Mouse (Mus musculus): ENCODE measurements around the gene Gm10642. TPM values are rescaled to one million over a fixed set of nuclear protein-coding genes. Genes with fewer than 3 reads are reported as not detected.

The Gm10642 gene
- polyA plus RNA-seq, 1 experiment from 2014 or later, result 0.32 TPM

DNA sequence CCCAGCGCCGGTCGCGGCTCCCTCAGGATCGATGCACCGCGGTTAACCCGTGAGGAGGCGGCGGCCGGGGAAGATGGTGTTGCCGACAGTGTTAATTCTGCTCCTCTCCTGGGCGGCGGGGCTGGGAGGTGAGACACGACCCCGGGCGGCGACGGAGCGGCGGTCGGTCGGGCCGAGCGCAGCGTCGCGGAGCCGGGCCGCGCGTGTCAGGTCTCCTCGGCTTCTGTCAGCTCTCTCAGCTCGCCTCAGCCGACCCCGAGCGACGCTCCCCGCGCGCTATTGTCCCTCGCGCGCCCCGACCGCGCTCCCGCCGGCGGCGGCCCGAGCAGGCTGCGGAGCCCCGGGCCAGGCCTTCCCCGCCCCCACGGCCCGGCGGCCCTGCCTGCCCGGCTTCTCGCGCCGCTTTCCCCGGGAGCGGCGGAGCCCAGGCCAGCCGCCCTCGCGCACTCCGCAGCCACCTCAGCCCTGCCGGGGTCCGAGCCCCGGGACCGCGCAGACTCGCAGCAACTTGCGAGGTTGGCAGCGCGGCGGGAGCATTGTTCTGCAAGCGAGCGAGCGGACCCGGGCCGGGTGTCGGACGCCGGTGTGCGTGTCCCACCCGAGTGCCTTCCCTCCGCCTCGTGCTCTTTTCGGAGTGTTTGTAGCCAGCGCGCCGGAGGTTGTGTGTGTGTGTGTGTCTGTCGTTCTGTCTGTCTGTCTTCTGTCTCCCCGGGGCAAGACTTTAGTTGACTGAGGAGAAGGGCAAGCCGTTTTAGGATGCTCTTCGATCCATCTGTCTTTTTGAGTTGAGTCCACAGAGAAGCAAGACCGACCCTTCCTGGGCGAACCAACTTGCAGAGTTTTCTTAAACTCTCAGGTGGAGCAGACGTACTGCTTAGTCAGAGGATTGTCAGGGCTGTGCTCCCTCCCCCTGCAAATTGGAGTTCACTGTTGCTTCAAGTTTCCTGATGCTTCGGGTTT, 23.4 kb downstream of the Gm10642 start:
- Histone ChIP-seq H3K36me3 (ENCODE audit: control insufficient read depth, insufficient read depth) (no peaks in the 10 kb centered on the region), H3K27me3 (ENCODE audit: control insufficient read depth, insufficient read depth, low read length) (no peaks in the 10 kb centered on the region), H3K4me3 (ENCODE audit: low read length) (peak overlapping the region; percentile 86), H3K4me2 (ENCODE audit: low read depth, low read length) (peak overlapping the region; percentile 78), H3K9ac (ENCODE audit: low read length) (peak overlapping the region; percentile 94), H3K27ac (ENCODE audit: low read length) (peak overlapping the region; percentile 96), H3K4me1 (ENCODE audit: control insufficient read depth, insufficient read depth, low read length) (peaks cover 15% of the 10 kb centered on the region), H3K9me3 (replicated peaks; ENCODE audit: control insufficient read depth, low read length) (no peaks in the 10 kb centered on the region)
- peak; percentile 57 for ATAC-seq (replicated peaks; ENCODE audit: extremely low read depth, insufficient read depth, low FRiP score)
- WGBS, result under 1% methylated on average over 96 of the region's 103 CpGs

DNA sequence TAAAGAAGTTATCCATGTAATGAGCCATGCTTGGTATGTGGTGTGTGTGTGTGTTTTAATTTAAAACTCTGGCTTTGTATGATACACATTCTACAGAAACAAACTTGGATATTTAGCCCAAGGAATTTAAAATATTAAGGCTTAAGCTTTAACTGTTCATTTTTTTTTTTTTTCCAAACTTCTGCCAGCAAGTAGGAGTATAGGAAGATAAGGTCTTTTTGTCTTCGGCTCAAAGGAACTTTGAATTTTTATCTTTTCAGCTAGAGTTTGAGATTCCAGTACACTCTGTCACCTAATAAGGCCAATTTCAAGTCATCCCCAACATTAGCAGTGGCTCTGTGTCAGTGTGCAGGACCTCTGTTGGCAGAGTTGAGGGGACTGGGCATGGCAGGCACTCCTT, 26.2 kb downstream of the Gm10642 start:
- Histone ChIP-seq H3K9me3 (replicated peaks; ENCODE audit: control insufficient read depth, low read length) (no peaks in the 10 kb centered on the region), H3K36me3 (ENCODE audit: control insufficient read depth, insufficient read depth) (no peaks in the 10 kb centered on the region), H3K9ac (ENCODE audit: low read length) (no peak overlapping the region), H3K27ac (ENCODE audit: low read length) (no peak overlapping the region), H3K4me3 (ENCODE audit: low read length) (no peak overlapping the region), H3K4me2 (ENCODE audit: low read depth, low read length) (no peak overlapping the region), H3K4me1 (ENCODE audit: control insufficient read depth, insufficient read depth, low read length) (peaks cover 23% of the 10 kb centered on the region), H3K27me3 (ENCODE audit: control insufficient read depth, insufficient read depth, low read length) (no peaks in the 10 kb centered on the region)
- 35% methylated on average over 1 of the region's 1 CpGs for WGBS
- ATAC-seq (replicated peaks; ENCODE audit: extremely low read depth, insufficient read depth, low FRiP score), result no peak

DNA sequence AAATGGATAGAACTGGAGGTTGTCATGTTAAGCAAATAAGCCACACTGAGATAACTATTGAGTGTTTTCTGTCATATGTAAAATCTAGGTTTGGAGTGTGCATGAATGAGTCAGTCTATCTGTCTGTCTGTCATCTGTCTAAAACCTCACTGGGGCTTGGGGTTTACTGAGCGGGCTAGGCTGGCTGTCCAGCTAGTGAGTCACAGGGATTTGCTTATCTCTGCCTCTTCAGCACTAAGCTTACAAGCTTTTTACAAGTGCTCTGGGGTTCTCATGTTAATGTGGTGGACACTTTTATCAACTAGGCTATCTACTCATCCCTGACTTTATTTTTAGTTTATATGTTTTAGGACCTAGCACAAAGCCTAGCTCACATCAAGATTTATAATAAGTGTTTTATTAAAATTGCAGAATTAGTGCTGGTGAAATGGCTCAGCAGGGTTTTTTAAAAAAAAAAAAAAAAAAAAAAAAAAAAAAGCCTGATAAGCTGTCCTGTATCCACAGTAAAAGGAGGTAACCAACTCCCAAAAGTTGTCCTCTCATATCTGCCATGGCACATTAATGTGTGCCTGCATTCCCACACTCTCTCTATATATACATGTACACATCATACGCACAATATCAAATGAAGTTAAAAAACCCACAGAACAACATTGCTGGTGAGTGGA, 32.4 kb downstream of the Gm10642 start:
- Histone ChIP-seq H3K27me3 (ENCODE audit: control insufficient read depth, insufficient read depth, low read length) (no peaks in the 10 kb centered on the region), H3K4me3 (ENCODE audit: low read length) (no peak overlapping the region), H3K36me3 (ENCODE audit: control insufficient read depth, insufficient read depth) (no peaks in the 10 kb centered on the region), H3K9me3 (replicated peaks; ENCODE audit: control insufficient read depth, low read length) (no peaks in the 10 kb centered on the region), H3K4me1 (ENCODE audit: control insufficient read depth, insufficient read depth, low read length) (peaks cover 22% of the 10 kb centered on the region), H3K4me2 (ENCODE audit: low read depth, low read length) (no peak overlapping the region), H3K27ac (ENCODE audit: low read length) (no peak overlapping the region), H3K9ac (ENCODE audit: low read length) (no peak overlapping the region)
- no peak for ATAC-seq (replicated peaks; ENCODE audit: extremely low read depth, insufficient read depth, low FRiP score)
- 59% methylated on average over 2 of the region's 2 CpGs for WGBS

DNA sequence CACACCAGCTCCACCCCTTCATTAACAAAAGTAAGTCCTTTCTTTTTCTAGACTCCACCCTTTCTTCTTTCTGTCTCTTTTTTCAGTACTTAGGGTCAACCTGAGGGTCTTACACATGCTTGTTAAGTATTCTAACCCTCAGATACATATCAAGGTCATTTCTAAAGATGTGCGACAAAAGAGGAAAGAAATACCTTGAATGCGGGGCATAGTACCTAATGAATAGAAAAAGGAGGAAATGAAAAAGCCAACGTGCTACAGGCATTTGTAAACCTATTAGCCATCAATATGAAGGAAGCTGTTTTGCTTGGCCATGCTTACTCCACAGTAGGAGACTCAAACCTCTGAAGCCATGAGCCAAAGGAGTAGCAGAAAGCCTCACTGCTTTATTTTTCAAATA, 33.9 kb downstream of the Gm10642 start:
- Histone ChIP-seq H3K27ac (ENCODE audit: low read length) (no peak overlapping the region), H3K4me1 (ENCODE audit: control insufficient read depth, insufficient read depth, low read length) (peaks cover 20% of the 10 kb centered on the region), H3K9me3 (replicated peaks; ENCODE audit: control insufficient read depth, low read length) (no peaks in the 10 kb centered on the region), H3K4me2 (ENCODE audit: low read depth, low read length) (no peak overlapping the region), H3K36me3 (ENCODE audit: control insufficient read depth, insufficient read depth) (no peaks in the 10 kb centered on the region), H3K4me3 (ENCODE audit: low read length) (no peak overlapping the region), H3K9ac (ENCODE audit: low read length) (no peak overlapping the region), H3K27me3 (ENCODE audit: control insufficient read depth, insufficient read depth, low read length) (no peaks in the 10 kb centered on the region)
- WGBS, result 80% methylated on average over 3 of the region's 3 CpGs
- no peak for ATAC-seq (replicated peaks; ENCODE audit: extremely low read depth, insufficient read depth, low FRiP score)

DNA sequence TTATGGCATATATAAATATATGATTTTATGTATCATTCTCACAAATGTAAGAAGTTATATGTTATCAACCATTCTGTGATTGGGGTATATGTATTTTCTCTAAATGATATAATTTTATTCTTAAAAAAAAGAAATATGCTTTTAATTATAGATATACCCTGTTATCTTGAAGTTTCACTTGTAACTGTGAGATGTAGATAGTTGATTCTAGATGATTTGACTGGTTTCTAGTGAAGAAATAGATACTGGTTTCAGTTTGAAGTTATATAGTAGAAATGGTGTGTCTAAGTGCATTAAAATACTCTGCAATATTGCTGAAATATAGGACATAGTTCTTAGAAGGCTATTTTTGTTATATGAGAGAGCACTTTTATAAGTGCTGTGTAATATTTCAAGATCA, 34.5 kb downstream of the Gm10642 start:
- no peak for ATAC-seq (replicated peaks; ENCODE audit: extremely low read depth, insufficient read depth, low FRiP score)
- Histone ChIP-seq H3K9ac (ENCODE audit: low read length) (no peak overlapping the region), H3K4me1 (ENCODE audit: control insufficient read depth, insufficient read depth, low read length) (peaks cover 14% of the 10 kb centered on the region), H3K4me3 (ENCODE audit: low read length) (no peak overlapping the region), H3K27me3 (ENCODE audit: control insufficient read depth, insufficient read depth, low read length) (no peaks in the 10 kb centered on the region), H3K27ac (ENCODE audit: low read length) (no peak overlapping the region), H3K4me2 (ENCODE audit: low read depth, low read length) (no peak overlapping the region), H3K9me3 (replicated peaks; ENCODE audit: control insufficient read depth, low read length) (no peaks in the 10 kb centered on the region), H3K36me3 (ENCODE audit: control insufficient read depth, insufficient read depth) (no peaks in the 10 kb centered on the region)

DNA sequence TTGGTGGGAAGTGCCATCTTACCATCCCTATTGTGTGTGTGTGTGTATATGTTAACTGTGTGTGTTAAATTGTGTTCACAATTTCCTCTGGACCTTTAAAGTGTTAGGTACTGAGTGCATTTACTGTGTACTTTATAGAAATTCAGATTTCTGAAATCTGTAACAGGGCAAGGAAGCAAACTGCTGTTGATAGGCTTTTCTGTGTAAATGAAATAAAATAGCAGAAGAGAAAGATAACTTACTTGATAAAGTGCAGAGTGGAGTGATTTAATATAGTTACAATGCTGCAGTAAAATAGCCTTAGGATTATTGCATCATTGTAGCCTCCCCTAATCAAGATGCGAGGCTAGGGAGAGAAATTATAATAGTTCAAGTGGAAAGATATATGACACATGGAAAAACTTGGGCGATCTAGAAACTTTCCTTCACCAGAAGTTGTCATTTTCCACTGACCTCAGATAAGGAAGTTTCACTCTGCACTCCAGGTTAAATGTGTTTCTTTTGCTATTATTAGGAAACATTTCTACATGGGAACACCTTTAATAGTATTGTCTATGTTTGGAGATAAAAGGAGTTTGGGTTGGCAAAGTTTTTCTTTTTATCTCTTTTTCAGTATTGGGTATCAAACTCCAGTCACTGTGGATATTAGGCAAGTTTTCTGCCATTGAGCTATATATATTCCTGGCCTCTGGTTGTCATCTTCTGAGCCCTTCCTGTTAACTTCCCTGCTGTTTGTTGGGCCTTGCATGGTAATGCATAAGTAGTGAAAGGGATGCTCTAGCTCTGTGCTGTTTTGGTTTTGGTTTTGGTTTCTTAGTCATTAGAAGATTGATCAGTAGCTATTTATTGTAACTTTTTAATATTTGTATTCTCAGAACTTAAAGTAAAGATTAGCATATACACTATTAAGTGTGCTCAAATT, 36.0 kb downstream of the Gm10642 start:
- H3K27ac ChIP-seq (ENCODE audit: low read length), result no peak overlapping the region
- H3K27me3 ChIP-seq (ENCODE audit: control insufficient read depth, insufficient read depth, low read length), result no peaks in the 10 kb centered on the region
- H3K9ac ChIP-seq (ENCODE audit: low read length), result no peak overlapping the region
- H3K4me2 ChIP-seq (ENCODE audit: low read depth, low read length), result no peak overlapping the region
- no peaks in the 10 kb centered on the region for H3K36me3 ChIP-seq (ENCODE audit: control insufficient read depth, insufficient read depth)
- H3K4me1 ChIP-seq (ENCODE audit: control insufficient read depth, insufficient read depth, low read length), result peaks cover 14% of the 10 kb centered on the region
- ATAC-seq (replicated peaks; ENCODE audit: extremely low read depth, insufficient read depth, low FRiP score), result no peak
- no peak overlapping the region for H3K4me3 ChIP-seq (ENCODE audit: low read length)
- H3K9me3 ChIP-seq (replicated peaks; ENCODE audit: control insufficient read depth, low read length), result no peaks in the 10 kb centered on the region
- WGBS, result 47% methylated on average over 2 of the region's 2 CpGs

DNA sequence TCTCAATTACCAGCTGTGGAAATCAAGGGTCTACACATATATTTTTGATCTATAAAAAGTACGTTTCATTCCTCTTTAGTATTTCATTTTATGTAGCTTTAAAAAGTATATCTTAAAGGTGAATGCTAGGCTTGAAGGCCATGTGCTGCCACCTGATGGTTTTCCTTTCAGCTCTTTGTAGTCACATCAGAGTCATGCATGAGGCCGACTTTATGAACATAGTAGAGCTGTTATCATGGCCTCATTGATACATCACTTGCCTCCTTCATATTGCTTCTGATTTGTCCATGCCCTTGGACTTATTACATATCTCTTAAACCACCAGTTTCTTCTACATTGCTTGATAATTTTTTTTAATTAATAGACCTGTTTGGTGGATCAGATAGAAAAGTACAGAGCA, 39.7 kb downstream of the Gm10642 start:
- Histone ChIP-seq H3K4me1 (ENCODE audit: control insufficient read depth, insufficient read depth, low read length) (peaks cover 5% of the 10 kb centered on the region; the same call in 1 of the 2 replicates), H3K4me2 (ENCODE audit: low read depth, low read length) (no peak overlapping the region), H3K4me3 (ENCODE audit: low read length) (no peak overlapping the region), H3K27ac (ENCODE audit: low read length) (no peak overlapping the region), H3K27me3 (ENCODE audit: control insufficient read depth, insufficient read depth, low read length) (no peaks in the 10 kb centered on the region), H3K9me3 (replicated peaks; ENCODE audit: control insufficient read depth, low read length) (no peaks in the 10 kb centered on the region), H3K36me3 (ENCODE audit: control insufficient read depth, insufficient read depth) (no peaks in the 10 kb centered on the region), H3K9ac (ENCODE audit: low read length) (no peak overlapping the region)
- 68% methylated on average over 2 of the region's 2 CpGs for WGBS
- ATAC-seq (replicated peaks; ENCODE audit: extremely low read depth, insufficient read depth, low FRiP score), result no peak

DNA sequence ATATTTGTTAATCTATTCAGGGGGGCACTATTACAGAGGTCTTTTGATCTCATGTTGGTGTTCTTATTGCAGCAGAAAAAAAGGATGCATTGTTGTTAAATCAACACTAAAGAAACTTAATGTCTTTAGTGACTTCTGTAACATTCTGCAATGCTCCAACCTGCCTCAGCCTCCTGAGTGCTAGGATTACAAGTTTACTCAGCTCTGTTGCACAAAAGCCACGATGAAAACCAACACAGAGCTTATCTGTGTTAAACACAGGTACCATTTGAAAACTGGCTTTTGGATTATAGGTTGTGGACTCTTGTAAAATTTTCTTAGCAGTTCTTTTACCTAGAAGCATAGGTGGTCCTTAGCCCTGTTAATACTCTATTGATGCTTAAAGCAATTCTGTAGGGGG, 42.0 kb downstream of the Gm10642 start:
- Histone ChIP-seq H3K27me3 (ENCODE audit: control insufficient read depth, insufficient read depth, low read length) (no peaks in the 10 kb centered on the region), H3K4me2 (ENCODE audit: low read depth, low read length) (no peak overlapping the region), H3K36me3 (ENCODE audit: control insufficient read depth, insufficient read depth) (no peaks in the 10 kb centered on the region), H3K27ac (ENCODE audit: low read length) (no peak overlapping the region), H3K9ac (ENCODE audit: low read length) (no peak overlapping the region), H3K4me1 (ENCODE audit: control insufficient read depth, insufficient read depth, low read length) (no peaks in the 10 kb centered on the region), H3K4me3 (ENCODE audit: low read length) (no peak overlapping the region), H3K9me3 (replicated peaks; ENCODE audit: control insufficient read depth, low read length) (no peaks in the 10 kb centered on the region)
- 72% methylated on average over 1 of the region's 1 CpGs for WGBS
- ATAC-seq (replicated peaks; ENCODE audit: extremely low read depth, insufficient read depth, low FRiP score), result no peak
